Comparison of ENCODE assay signal across 12 mouse cellular contexts in the genomic region with DNA sequence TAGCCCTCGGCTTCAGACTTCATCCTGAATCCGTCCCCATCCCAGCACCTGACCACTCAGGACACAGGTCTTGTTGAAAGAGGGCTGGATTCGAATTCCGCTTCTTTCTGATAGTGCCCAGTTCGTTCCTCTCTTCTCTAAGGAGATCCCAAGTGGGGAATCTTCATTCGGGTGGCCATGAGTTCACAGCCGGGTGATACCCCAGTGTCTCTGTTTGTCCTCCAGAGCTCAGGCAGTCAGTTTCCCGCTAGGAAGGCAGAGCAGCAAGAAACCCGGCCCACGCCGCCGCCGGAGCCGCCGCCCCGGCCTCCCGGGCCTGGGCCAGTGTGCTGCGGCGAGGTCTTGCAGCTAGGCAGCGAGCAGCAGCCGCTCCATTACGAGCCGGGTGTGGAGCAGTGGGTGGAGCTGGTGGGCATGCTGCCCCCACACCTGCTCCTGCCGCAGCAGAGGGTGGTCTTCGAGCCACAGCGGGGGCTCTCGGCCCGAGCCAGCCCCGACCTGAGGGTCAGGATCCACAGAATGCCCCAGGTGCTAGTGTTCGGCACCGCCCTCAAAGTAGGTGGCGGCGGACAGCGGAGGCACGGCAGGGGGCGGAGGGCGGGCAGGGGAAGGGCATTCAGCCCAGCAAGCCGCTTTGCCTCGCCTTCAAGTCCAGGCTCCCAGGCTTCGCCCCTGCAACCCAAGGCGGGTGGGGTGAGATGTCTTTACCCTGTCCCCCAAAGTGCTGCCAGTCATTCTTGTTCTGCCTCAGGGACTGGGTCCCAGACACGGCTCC. TPM values are rescaled to one million over a fixed set of nuclear protein-coding genes. Genes with fewer than 3 reads are reported as not detected.
DNase-seq lines count a peak whose midpoint lies in the region; ATAC-seq and TF ChIP-seq lines count a peak whose summit lies in the region.
"Had no signal": no experiment of that assay in that cellular context is flagged by ENCODE, and none has a peak within 500 bp of the region (broad histone marks: within the 10 kb centered on the region; RNA-seq: fewer than 3 reads in every experiment).

No protein-coding gene starts in this region.

- 0 out of 2 replicates have a peak overlapping the region, but pooled peaks have one; percentile 24 for H3K9ac ChIP-seq in heart, embryonic 11.5 days (ENCODE audit: low read depth, low read length)
- H3K9ac ChIP-seq in ES-Bruce4 (ENCODE audit: low read depth, poor library complexity, severe bottlenecking), result peak overlapping the region; percentile 16
- H3K9ac ChIP-seq in forebrain, embryonic 15.5 days (replicated peaks), result 0 out of 2 replicates have a peak overlapping the region, but pooled peaks have one; percentile 7
- no peak overlapping the region for H3K9ac ChIP-seq in limb, embryonic 11.5 days (ENCODE audit: low read length)

- no peak overlapping the region for H3K27ac ChIP-seq in heart, embryonic 11.5 days (ENCODE audit: low read depth, low read length)
- no peak overlapping the region for H3K27ac ChIP-seq in ES-Bruce4 (ENCODE audit: insufficient read depth, low read length)
- no peak overlapping the region for H3K27ac ChIP-seq in forebrain, embryonic 15.5 days (replicated peaks)
- no peak overlapping the region for H3K27ac ChIP-seq in limb, embryonic 11.5 days (replicated peaks; ENCODE audit: low read depth, low read length)

- DNase-seq in heart, adult 18-20 months, result no peak
- DNase-seq in limb, embryonic 11.5 days (ENCODE audit: low spot score), result no peak
- no peak for DNase-seq in T-cell, adult 2 months (ENCODE audit: low spot score)
- no peak for DNase-seq in ovary, postnatal 36 days (ENCODE audit: low spot score)
- DNase-seq in spleen, postnatal 10 days (ENCODE audit: low spot score in 2 of 2), result no peak
- DNase-seq: cerebellum, postnatal 36 days; lung, postnatal 14 days had no signal

- H3K4me1 ChIP-seq in heart, embryonic 11.5 days (ENCODE audit: control insufficient read depth, insufficient read depth, low read length), result no peaks in the 10 kb centered on the region
- H3K4me1 ChIP-seq in ES-Bruce4 (ENCODE audit: control insufficient read depth, insufficient read depth, low read length), result peaks cover 2% of the 10 kb centered on the region
- H3K4me1 ChIP-seq in forebrain, embryonic 15.5 days, result no peaks in the 10 kb centered on the region
- H3K4me1 ChIP-seq in limb, embryonic 11.5 days (ENCODE audit: control insufficient read depth, insufficient read depth, low read length), result peaks cover 8% of the 10 kb centered on the region

- peaks cover 32% of the 10 kb centered on the region for H3K36me3 ChIP-seq in heart, embryonic 11.5 days (ENCODE audit: control insufficient read depth, insufficient read depth, low read length)
- peaks cover 3% of the 10 kb centered on the region; the same call in 1 of the 2 replicates for H3K36me3 ChIP-seq in ES-Bruce4 (ENCODE audit: control insufficient read depth, insufficient read depth, low read length, poor library complexity, severe bottlenecking)
- H3K36me3 ChIP-seq in forebrain, embryonic 15.5 days, result peaks cover 56% of the 10 kb centered on the region
- peaks cover 34% of the 10 kb centered on the region for H3K36me3 ChIP-seq in limb, embryonic 11.5 days (ENCODE audit: control insufficient read depth, insufficient read depth, low read length)

- ATAC-seq in heart, embryonic 11.5 days (replicated peaks; ENCODE audit: insufficient number of reproducible peaks, low FRiP score, low TSS enrichment), result no peak
- ATAC-seq in forebrain, embryonic 15.5 days (replicated peaks), result no peak
- ATAC-seq in limb, embryonic 11.5 days (ENCODE audit: insufficient number of reproducible peaks, low FRiP score, low TSS enrichment, low read depth), result no peak
- ATAC-seq: CD4-positive, CD25-positive, alpha-beta regulatory T cell, adult 4 months had no signal

- no peak for TF ChIP-seq POLR2A in ES-Bruce4 (IDR thresholded peaks at IDR 0.05; ENCODE audit: insufficient read depth, low read length)

- no peak for TF ChIP-seq EP300 in ES-Bruce4 (IDR thresholded peaks at IDR 0.05; ENCODE audit: insufficient read depth, low read depth, low read length)

- whole genome bisulfite sequencing in heart, embryonic 11.5 days (ENCODE audit: insufficient replicate concordance), result 49% methylated on average over 42 of the region's 42 CpGs
- WGBS in forebrain, embryonic 15.5 days, result 33% methylated on average over 41 of the region's 42 CpGs
- WGBS in limb, embryonic 11.5 days, result 35% methylated on average over 42 of the region's 42 CpGs

- no peak for TF ChIP-seq CTCF in ES-Bruce4 (IDR thresholded peaks at IDR 0.05; ENCODE audit: low read depth, low read length)

- no peaks in the 10 kb centered on the region for H3K9me3 ChIP-seq in heart, embryonic 11.5 days (replicated peaks; ENCODE audit: control insufficient read depth, low read length)
- no peaks in the 10 kb centered on the region for H3K9me3 ChIP-seq in ES-Bruce4 (replicated peaks; ENCODE audit: control insufficient read depth, insufficient read depth, low read length, poor library complexity, severe bottlenecking)
- H3K9me3 ChIP-seq in forebrain, embryonic 15.5 days, result no peaks in the 10 kb centered on the region
- H3K9me3 ChIP-seq in limb, embryonic 11.5 days (ENCODE audit: control insufficient read depth, low read length), result no peaks in the 10 kb centered on the region

- H3K4me3 ChIP-seq in heart, embryonic 11.5 days (ENCODE audit: low read depth, low read length), result no peak overlapping the region
- peak overlapping the region; percentile 26 for H3K4me3 ChIP-seq in ES-Bruce4 (ENCODE audit: low read depth, low read length)
- H3K4me3 ChIP-seq in forebrain, embryonic 15.5 days, result no peak overlapping the region
- H3K4me3 ChIP-seq in limb, embryonic 11.5 days (ENCODE audit: low read depth, low read length), result no peak overlapping the region

- peak overlapping the region; percentile 39 for H3K4me2 ChIP-seq in heart, embryonic 11.5 days
- H3K4me2 ChIP-seq in forebrain, embryonic 15.5 days (replicated peaks), result no peak overlapping the region
- H3K4me2 ChIP-seq in limb, embryonic 11.5 days (ENCODE audit: low read depth, severe bottlenecking), result peak overlapping the region; percentile 15; the same call in 1 of the 2 replicates

- H3K27me3 ChIP-seq in heart, embryonic 11.5 days (ENCODE audit: control insufficient read depth, insufficient read depth, low read length), result no peaks in the 10 kb centered on the region
- no peaks in the 10 kb centered on the region for H3K27me3 ChIP-seq in ES-Bruce4 (ENCODE audit: control insufficient read depth, insufficient read depth, low read length, poor library complexity, severe bottlenecking)
- H3K27me3 ChIP-seq in forebrain, embryonic 15.5 days, result no peaks in the 10 kb centered on the region
- no peaks in the 10 kb centered on the region for H3K27me3 ChIP-seq in limb, embryonic 11.5 days (ENCODE audit: control insufficient read depth, insufficient read depth, low read length)

RNA-seq across cellular contexts. Expression of a gene that starts 17.9 kb away (rescaled TPM):
- 7.5 and 7.9 TPM in 2 replicates for polyA plus RNA-seq in heart, embryonic 11.5 days (2014; fragmentation: Nextera tagmentation; extraction: Ambion mirVana)
- total RNA-seq in heart, adult 18-20 months (2021), result 1 to 10 TPM; 8.3 to 9.1 TPM
- 9.6 and 10.5 TPM in 2 replicates for polyA plus RNA-seq in ES-Bruce4 (2011; ENCODE audit: insufficient read depth, insufficient read length, low read depth, missing spikeins)
- polyA plus RNA-seq in forebrain, embryonic 15.5 days (2015; fragmentation: Nextera tagmentation; extraction: Ambion mirVana), result 9.1 and 9.5 TPM in 2 replicates
- 11.9 and 12.9 TPM in 2 replicates for polyA plus RNA-seq in limb, embryonic 11.5 days (2014; fragmentation: Nextera tagmentation; extraction: Ambion mirVana)

RNA-seq across cellular contexts. Expression of a gene that starts 19.6 kb away (rescaled TPM):
- polyA plus RNA-seq in heart, embryonic 11.5 days (2014; fragmentation: Nextera tagmentation; extraction: Ambion mirVana), result 1.0 and 1.1 TPM in 2 replicates
- total RNA-seq in heart, adult 18-20 months (2021), result 1 to 10 TPM; 4.2 to 5.0 TPM
- 0.56 and 0.76 TPM in 2 replicates for polyA plus RNA-seq in ES-Bruce4 (2011; ENCODE audit: insufficient read depth, insufficient read length, low read depth, missing spikeins)
- polyA plus RNA-seq in forebrain, embryonic 15.5 days (2015; fragmentation: Nextera tagmentation; extraction: Ambion mirVana), result 1.2 and 1.3 TPM in 2 replicates
- 1.2 and 1.3 TPM in 2 replicates for polyA plus RNA-seq in limb, embryonic 11.5 days (2014; fragmentation: Nextera tagmentation; extraction: Ambion mirVana)

RNA-seq across cellular contexts. Expression of a gene that starts 20.0 kb away (rescaled TPM):
- 7.5 and 8.8 TPM in 2 replicates for polyA plus RNA-seq in heart, embryonic 11.5 days (2014; fragmentation: Nextera tagmentation; extraction: Ambion mirVana)
- 1 to 10 TPM; 7.2 to 7.3 TPM for total RNA-seq in heart, adult 18-20 months (2021)
- polyA plus RNA-seq in ES-Bruce4 (2011; ENCODE audit: insufficient read depth, insufficient read length, low read depth, missing spikeins), result 43.4 and 44.0 TPM in 2 replicates
- 17.8 and 19.3 TPM in 2 replicates for polyA plus RNA-seq in forebrain, embryonic 15.5 days (2015; fragmentation: Nextera tagmentation; extraction: Ambion mirVana)
- 13.4 and 15.2 TPM in 2 replicates for polyA plus RNA-seq in limb, embryonic 11.5 days (2014; fragmentation: Nextera tagmentation; extraction: Ambion mirVana)

RNA-seq across cellular contexts. Expression of a gene that starts 39.7 kb away (rescaled TPM):
- polyA plus RNA-seq in heart, embryonic 11.5 days (2014; fragmentation: Nextera tagmentation; extraction: Ambion mirVana), result not detected in 2 replicates
- total RNA-seq in heart, adult 18-20 months (2021), result not detected
- polyA plus RNA-seq in ES-Bruce4 (2011; ENCODE audit: insufficient read depth, insufficient read length, low read depth, missing spikeins), result 1.4 and 1.9 TPM in 2 replicates
- polyA plus RNA-seq in forebrain, embryonic 15.5 days (2015; fragmentation: Nextera tagmentation; extraction: Ambion mirVana), result not detected in 2 replicates
- polyA plus RNA-seq in limb, embryonic 11.5 days (2014; fragmentation: Nextera tagmentation; extraction: Ambion mirVana), result not detected in 2 replicates
- total RNA-seq: gastrocnemius, postnatal 4 days had no signal

RNA-seq across cellular contexts. Expression of a gene that starts 41.3 kb away (rescaled TPM):
- 0.14 TPM in 1 of 2 replicates, not detected in the other for polyA plus RNA-seq in heart, embryonic 11.5 days (2014; fragmentation: Nextera tagmentation; extraction: Ambion mirVana)
- under 1 TPM in 1 of 2 experiments, not detected in 1; 0.10 TPM for total RNA-seq in heart, adult 18-20 months (2021)
- 0.33 TPM in 1 of 2 replicates, not detected in the other for polyA plus RNA-seq in ES-Bruce4 (2011; ENCODE audit: insufficient read depth, insufficient read length, low read depth, missing spikeins)
- 0.32 TPM in 2 replicates for polyA plus RNA-seq in forebrain, embryonic 15.5 days (2015; fragmentation: Nextera tagmentation; extraction: Ambion mirVana)
- polyA plus RNA-seq in limb, embryonic 11.5 days (2014; fragmentation: Nextera tagmentation; extraction: Ambion mirVana), result 0.10 and 0.17 TPM in 2 replicates
- total RNA-seq: gastrocnemius, postnatal 4 days had no signal
